Mouse (Mus musculus) spleen, adult 2 months (tissue): Measurements from ENCODE around the gene Taok3.

Experiments
- CTCF ChIP-seq: fragments of 200-500 bp; IDR thresholded peaks from 2 replicates; pipeline ENCODE4 v1.5.1; 2011; ENCODE audit warnings: mild to moderate bottlenecking, inconsistent platforms; ENCODE audit not compliant: insufficient read depth, insufficient read length, insufficient replicate concordance; ENCODE audit errors: extremely low read depth
- POLR2A ChIP-seq: fragments of 200-500 bp; IDR thresholded peaks from 2 replicates; pipeline ENCODE4 v1.6.1; 2011; ENCODE audit warnings: low read depth, low read length, inconsistent platforms

GRCm38 (mm10) chr5:117135869-117136268, 15.9 kb downstream of the Taok3 start:
- no peak for TF ChIP-seq CTCF
- TF ChIP-seq POLR2A = no peak
